In the genomic region with DNA sequence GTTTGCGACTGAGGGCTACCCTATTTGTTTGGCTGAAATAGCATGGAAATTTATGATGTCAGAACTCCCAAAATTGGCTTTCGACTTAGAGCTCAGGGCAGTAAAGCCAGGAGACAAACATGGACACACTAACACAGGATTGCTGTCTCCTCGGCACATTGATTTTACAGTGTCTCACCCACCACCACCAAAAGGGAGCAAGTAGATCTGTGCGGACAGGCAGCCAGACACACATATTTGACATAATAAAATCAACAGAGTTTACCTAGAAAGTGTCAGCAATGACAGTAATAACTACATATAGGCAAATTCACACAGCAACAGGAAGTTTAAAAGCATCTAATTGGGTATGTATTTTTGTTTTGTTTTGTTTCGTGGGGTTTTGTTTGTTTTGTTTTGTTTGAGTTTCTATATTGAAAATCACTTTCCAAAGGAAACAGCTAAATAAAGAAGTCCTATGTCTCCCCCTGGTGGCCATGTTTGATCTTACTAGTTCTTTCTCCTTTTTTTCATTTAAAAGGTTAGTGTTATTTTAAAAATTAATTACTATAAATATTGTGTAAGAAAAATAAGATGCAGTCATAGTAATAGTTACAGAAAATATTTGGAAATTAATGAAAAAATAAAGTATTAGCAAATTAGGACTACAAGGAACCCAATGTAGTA, we compare ENCODE assay signal across 8 mouse cellular contexts.
A peak's percentile ranks its signal among the peaks of the same experiment; 100 is the strongest.
DNase-seq lines count a peak whose midpoint lies in the region; ATAC-seq and TF ChIP-seq lines count a peak whose summit lies in the region.

No protein-coding gene starts in this region.

- ATAC-seq in forebrain, embryonic 12.5 days (ENCODE audit: low FRiP score) = 0 out of 2 replicates have a peak, but pooled peaks have one; percentile 9
- ATAC-seq in forebrain, embryonic 11.5 days (replicated peaks; ENCODE audit: low FRiP score) = no peak
- 0 out of 2 replicates have a peak, but pooled peaks have one; percentile 28 for ATAC-seq in lung, embryonic 14.5 days (ENCODE audit: insufficient read depth)
- ATAC-seq in liver, embryonic 14.5 days (ENCODE audit: insufficient read depth) = no peak

- H3K4me2 ChIP-seq in forebrain, embryonic 12.5 days = no peak overlapping the region
- no peak overlapping the region for H3K4me2 ChIP-seq in forebrain, embryonic 11.5 days (ENCODE audit: low read depth, low read length, severe bottlenecking)
- no peak overlapping the region for H3K4me2 ChIP-seq in lung, embryonic 14.5 days
- H3K4me2 ChIP-seq in liver, embryonic 14.5 days (ENCODE audit: low read depth) = no peak overlapping the region

- H3K36me3 ChIP-seq in forebrain, embryonic 12.5 days (replicated peaks) = no peaks in the 10 kb centered on the region
- H3K36me3 ChIP-seq in forebrain, embryonic 11.5 days (ENCODE audit: control insufficient read depth, insufficient read depth, low read length) = no peaks in the 10 kb centered on the region
- H3K36me3 ChIP-seq in lung, embryonic 14.5 days (ENCODE audit: insufficient read depth) = no peaks in the 10 kb centered on the region
- no peaks in the 10 kb centered on the region for H3K36me3 ChIP-seq in liver, embryonic 14.5 days (replicated peaks; ENCODE audit: control insufficient read depth, insufficient read depth, low read depth)

- H3K27me3 ChIP-seq in forebrain, embryonic 12.5 days = no peaks in the 10 kb centered on the region
- H3K27me3 ChIP-seq in forebrain, embryonic 11.5 days (ENCODE audit: control insufficient read depth, insufficient read depth, low read length) = no peaks in the 10 kb centered on the region
- no peaks in the 10 kb centered on the region for H3K27me3 ChIP-seq in lung, embryonic 14.5 days (ENCODE audit: insufficient read depth, low read length)
- no peaks in the 10 kb centered on the region for H3K27me3 ChIP-seq in liver, embryonic 14.5 days (ENCODE audit: control insufficient read depth, insufficient read depth, low read length)

- no peak for TF ChIP-seq POLR2A in lung, adult 2 months (IDR thresholded peaks at IDR 0.05; ENCODE audit: borderline replicate concordance, extremely low read depth, low read depth, low read length)

- H3K9ac ChIP-seq in forebrain, embryonic 12.5 days = no peak overlapping the region
- no peak overlapping the region for H3K9ac ChIP-seq in forebrain, embryonic 11.5 days (ENCODE audit: low read length)
- no peak overlapping the region for H3K9ac ChIP-seq in lung, embryonic 14.5 days
- H3K9ac ChIP-seq in liver, embryonic 14.5 days (replicated peaks) = no peak overlapping the region

- H3K9me3 ChIP-seq in forebrain, embryonic 12.5 days = no peaks in the 10 kb centered on the region
- H3K9me3 ChIP-seq in forebrain, embryonic 11.5 days (ENCODE audit: control insufficient read depth, low read length) = no peaks in the 10 kb centered on the region
- H3K9me3 ChIP-seq in lung, embryonic 14.5 days (ENCODE audit: low read depth, low read length) = no peaks in the 10 kb centered on the region
- no peaks in the 10 kb centered on the region for H3K9me3 ChIP-seq in liver, embryonic 14.5 days (ENCODE audit: control insufficient read depth, low read length)

- WGBS in forebrain, embryonic 12.5 days = 66% methylated on average over 5 of the region's 5 CpGs
- 66% methylated on average over 5 of the region's 5 CpGs for WGBS in forebrain, embryonic 11.5 days
- 53% methylated on average over 5 of the region's 5 CpGs for WGBS in lung, embryonic 14.5 days
- 53% methylated on average over 5 of the region's 5 CpGs for WGBS in lung, adult 2 months
- 51% methylated on average over 5 of the region's 5 CpGs for WGBS in liver, embryonic 14.5 days (ENCODE audit: insufficient replicate concordance)

- no peak overlapping the region for H3K27ac ChIP-seq in forebrain, embryonic 12.5 days
- no peak overlapping the region for H3K27ac ChIP-seq in forebrain, embryonic 11.5 days (ENCODE audit: low read depth, low read length)
- no peak overlapping the region for H3K27ac ChIP-seq in lung, embryonic 14.5 days (ENCODE audit: low read depth)
- no peak overlapping the region for H3K27ac ChIP-seq in liver, embryonic 14.5 days

- TF ChIP-seq EP300 in liver, embryonic 14.5 days (IDR thresholded peaks at IDR 0.05; ENCODE audit: low read depth) = no peak

- no peak for DNase-seq in forebrain, embryonic 11.5 days (ENCODE audit: low spot score)
- DNase-seq in lung, embryonic 14.5 days = peak; percentile 94
- no peak for DNase-seq in lung, adult 2 months
- DNase-seq in ZHBTc4 (ENCODE audit: low read depth, low spot score) = peak; percentile 64
- DNase-seq in fibroblast of lung, adult 2 months (ENCODE audit: low read depth) = peak; percentile 18
- DNase-seq in liver, embryonic 14.5 days (ENCODE audit: low read depth in 3 of 3, low spot score in 3 of 3) = peak; percentile 12 to 35 (median 27)
- DNase-seq in spleen, postnatal 36 days (ENCODE audit: low spot score in 2 of 2) = no peak

- H3K4me1 ChIP-seq in forebrain, embryonic 12.5 days = no peaks in the 10 kb centered on the region
- no peaks in the 10 kb centered on the region for H3K4me1 ChIP-seq in forebrain, embryonic 11.5 days (replicated peaks; ENCODE audit: control insufficient read depth, insufficient read depth, low read length)
- no peaks in the 10 kb centered on the region for H3K4me1 ChIP-seq in lung, embryonic 14.5 days (ENCODE audit: insufficient read depth)
- no peaks in the 10 kb centered on the region for H3K4me1 ChIP-seq in lung, adult 2 months (ENCODE audit: control insufficient read depth, insufficient read depth, low read length)
- no peaks in the 10 kb centered on the region for H3K4me1 ChIP-seq in liver, embryonic 14.5 days (replicated peaks; ENCODE audit: control insufficient read depth in 2 of 2, insufficient read depth in 2 of 2, low read length in 1 of 2)

- H3K4me3 ChIP-seq in forebrain, embryonic 12.5 days (replicated peaks) = no peak overlapping the region
- H3K4me3 ChIP-seq in forebrain, embryonic 11.5 days (ENCODE audit: low read depth, low read length) = no peak overlapping the region
- H3K4me3 ChIP-seq in lung, embryonic 14.5 days (ENCODE audit: low read depth, low read length) = no peak overlapping the region
- no peak overlapping the region for H3K4me3 ChIP-seq in lung, adult 2 months (replicated peaks; ENCODE audit: extremely low read depth, low read depth, low read length)
- no peak overlapping the region for H3K4me3 ChIP-seq in liver, embryonic 14.5 days (ENCODE audit: insufficient read depth in 1 of 2, low read depth in 2 of 2, low read length in 2 of 2)

- peak; percentile 60 for TF ChIP-seq CTCF in lung, embryonic 14.5 days (IDR thresholded peaks at IDR 0.05; ENCODE audit: low read depth)
- no peak for TF ChIP-seq CTCF in lung, adult 2 months (IDR thresholded peaks at IDR 0.05; ENCODE audit: insufficient read depth, low read length)
- peak; percentile 36; the same call in 1 of the 2 replicates for TF ChIP-seq CTCF in liver, embryonic 14.5 days (IDR thresholded peaks at IDR 0.05; ENCODE audit: low read depth)

Comparison
In these comparisons a context has a peak if more than half of its experiments do, and no peak if none do; other contexts are left out.
1. ATAC-seq: peak in forebrain, embryonic 12.5 days (single experiment) and lung, embryonic 14.5 days (single experiment); none in forebrain, embryonic 11.5 days (single experiment) and liver, embryonic 14.5 days (single experiment).
2. DNase-seq: peak in lung, embryonic 14.5 days (single experiment), ZHBTc4 (single experiment), fibroblast of lung, adult 2 months (single experiment) and liver, embryonic 14.5 days (3 of 3); none in forebrain, embryonic 11.5 days (single experiment), lung, adult 2 months (single experiment) and spleen, postnatal 36 days (0 of 2).